Mouse (Mus musculus) left cerebral cortex, postnatal 14 days (tissue): ENCODE measurements around the gene Lzts2. TPM values are rescaled to one million over a fixed set of nuclear protein-coding genes. Genes with fewer than 3 reads are reported as not detected.

ENCODE experiments used
- DNase-seq, 2 experiments: peaks; one replicate each; pipeline ENCODE4 v3.0.0; 2021 to 2022; ENCODE audit warnings: low spot score in 2 of 2, mixed read lengths in 1 of 2
- intact Hi-C: fragments of 180-260 bp; cut with DNase I; formaldehyde crosslinking; loops from one replicate; pipeline ENCODE4 v1.15.1; 2025
- total RNA-seq, 2 experiments: library from RNA; stranded (reverse); gene quantifications; 2 replicates each; pipeline ENCODE4 v1.2.3; 2021

Lzts2 gene
- total RNA-seq, 2 experiments from 2014 or later, result 28.9 to 31.6 TPM

DNA sequence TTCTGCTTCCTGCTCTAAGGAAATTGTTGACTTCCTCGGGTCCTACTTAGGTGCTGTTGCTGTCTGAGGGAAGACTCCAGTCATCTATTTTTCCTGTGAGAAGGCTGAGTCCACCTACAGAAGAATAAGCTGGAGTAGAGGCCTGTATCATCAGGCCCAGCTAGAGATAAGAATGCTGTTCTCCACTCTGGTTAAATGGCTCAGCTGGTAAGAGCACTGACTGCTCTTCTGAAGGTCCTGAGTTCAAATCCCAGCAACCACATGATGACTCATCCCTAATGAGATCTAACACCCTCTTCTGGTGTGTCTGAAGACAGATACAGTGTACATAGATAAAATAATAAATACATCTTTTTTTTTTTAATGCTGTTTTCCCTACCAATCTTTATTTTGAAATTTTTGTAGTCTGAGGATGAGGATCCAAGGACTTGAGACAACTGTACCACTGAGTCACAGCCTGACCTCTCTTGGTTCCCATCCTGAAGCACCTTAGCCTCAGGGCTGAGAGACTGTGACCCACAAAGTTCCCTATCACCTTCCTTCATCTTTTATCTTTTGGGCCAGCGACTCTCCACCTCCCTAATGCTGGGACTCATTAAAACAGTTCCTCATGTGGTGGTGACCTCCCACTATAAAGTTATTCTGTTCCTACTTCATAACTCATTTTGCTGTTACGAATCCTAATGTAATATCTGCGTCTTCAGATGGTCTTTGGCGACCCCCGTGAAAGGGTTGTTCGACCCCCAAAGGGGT is 53.7 kb downstream of the Lzts2 start:
- intact Hi-C loops, result no loop called here
- DNase-seq, result no peak

DNA sequence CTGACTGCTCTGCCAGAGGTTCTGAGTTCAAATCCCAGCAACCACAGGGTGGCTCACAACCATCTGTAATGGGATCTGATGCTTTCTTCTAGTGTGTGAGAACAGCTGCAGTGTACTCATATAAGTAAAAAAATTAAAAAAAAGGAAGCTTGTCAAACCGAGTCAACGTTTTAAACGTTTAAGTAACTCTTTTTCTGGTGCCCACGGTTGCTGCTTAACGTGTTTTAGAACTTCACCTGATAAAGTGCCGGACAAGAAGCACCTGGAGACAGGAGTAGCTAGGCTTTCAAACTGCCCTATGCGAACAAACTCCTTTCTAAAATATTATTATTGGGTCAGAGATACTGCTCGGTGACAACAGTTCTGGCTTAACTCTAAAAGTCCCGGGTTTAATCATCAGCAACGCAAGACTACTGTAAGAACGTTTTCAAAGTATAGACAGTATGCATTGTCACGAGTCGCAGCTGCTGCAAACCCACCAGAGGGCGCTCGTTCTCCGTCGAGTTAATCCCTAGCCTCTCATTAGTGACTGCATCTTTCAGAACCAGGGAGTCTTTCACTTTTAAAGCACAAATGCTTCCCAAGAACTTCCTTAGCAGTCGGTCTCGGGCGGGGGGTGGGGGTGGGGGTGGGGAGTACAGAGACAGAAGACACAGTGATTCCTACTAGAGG is 59.8 kb downstream of the Lzts2 start:
- DNase-seq, result peak; percentile 69 to 82
- intact Hi-C loops, result loop anchor here (2.0 kb wide), 1 partner anchor 87 kb away; no protein-coding TSS in a partner anchor

DNA sequence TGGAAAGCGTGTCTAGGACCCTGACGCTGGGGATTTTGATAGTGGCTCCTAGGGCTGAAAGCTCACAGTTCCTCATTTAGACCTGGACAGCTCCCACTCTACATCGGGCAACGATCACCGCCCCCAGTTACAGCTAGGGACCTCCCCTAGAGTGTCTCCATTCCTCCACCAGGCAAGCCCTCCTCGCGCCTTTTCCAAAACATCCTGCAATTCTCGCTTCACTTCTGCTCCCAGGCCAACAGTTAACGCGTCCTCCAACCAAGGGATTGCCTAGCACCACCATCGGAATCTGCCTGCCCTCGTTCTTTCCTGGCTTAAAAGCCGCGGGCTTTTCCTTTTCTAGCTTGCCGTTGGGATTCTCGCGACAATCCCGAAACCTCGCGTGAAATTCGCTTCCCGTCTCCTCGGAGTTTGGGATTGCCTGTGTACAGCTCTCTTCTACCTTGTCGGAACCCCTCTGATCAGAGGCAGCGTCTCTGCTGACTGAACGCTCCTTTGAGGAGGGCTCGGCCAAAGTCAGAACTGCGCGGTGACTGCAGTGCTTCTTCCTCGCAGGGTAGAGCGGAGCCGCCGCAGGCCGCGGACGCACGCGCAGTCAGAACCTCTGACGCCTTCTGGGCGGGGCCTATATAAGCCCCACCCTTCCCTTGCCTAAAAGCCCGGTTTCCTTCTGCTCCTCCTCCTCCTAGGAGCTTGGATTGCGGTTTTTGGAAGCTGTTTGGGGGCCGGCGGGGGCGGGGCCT is 60.5 kb downstream of the Lzts2 start, which contains the start of gene Kazald1:
Kazald1 (plus strand) TSS at position 662 of the 743 bp plus-strand sequence.
- intact Hi-C loops, result loop anchor here (2.0 to 5.0 kb wide), 3 partner anchors 86 to 1467 kb away; no protein-coding TSS in a partner anchor
- DNase-seq, result peak; percentile 92 to 96

DNA sequence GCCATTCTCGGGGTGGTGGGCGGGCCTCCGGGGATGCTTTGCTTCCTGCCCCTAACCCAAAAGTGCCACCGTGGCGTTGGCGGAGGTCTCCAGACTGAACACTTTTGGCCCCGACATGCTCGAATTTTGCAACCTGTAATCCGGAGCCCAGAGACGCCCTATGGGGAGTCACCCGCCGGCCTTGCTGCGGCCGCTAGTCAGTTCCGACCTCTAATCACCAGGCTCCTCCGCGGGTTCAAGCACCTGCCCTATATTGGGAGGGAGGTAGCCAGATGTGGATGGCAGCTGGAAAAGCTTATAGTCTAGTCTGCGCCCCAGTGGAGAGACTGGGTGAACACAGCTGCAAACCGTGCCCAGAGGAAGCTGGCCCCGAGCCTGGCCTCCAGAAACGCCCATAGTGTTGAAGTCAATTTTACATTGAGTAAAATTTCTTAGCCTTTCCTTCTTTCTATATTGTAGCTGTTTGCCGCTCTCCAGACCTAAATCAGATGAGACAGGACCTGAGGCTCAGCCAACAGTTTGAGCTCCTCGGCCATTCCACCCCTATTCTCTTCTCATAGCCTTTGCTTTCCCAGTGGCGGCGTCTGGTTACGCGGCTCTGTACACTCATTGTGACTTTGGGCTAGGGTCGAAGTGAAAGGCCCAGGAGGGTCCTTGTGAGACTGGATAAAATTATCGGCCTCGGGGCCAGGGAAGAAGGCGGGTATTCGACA is 61.3 kb downstream of the Lzts2 start:
- no peak for DNase-seq
- intact Hi-C loops, result loop anchor here (2.0 to 5.0 kb wide), 3 partner anchors 85 to 1468 kb away; no protein-coding TSS in a partner anchor

DNA sequence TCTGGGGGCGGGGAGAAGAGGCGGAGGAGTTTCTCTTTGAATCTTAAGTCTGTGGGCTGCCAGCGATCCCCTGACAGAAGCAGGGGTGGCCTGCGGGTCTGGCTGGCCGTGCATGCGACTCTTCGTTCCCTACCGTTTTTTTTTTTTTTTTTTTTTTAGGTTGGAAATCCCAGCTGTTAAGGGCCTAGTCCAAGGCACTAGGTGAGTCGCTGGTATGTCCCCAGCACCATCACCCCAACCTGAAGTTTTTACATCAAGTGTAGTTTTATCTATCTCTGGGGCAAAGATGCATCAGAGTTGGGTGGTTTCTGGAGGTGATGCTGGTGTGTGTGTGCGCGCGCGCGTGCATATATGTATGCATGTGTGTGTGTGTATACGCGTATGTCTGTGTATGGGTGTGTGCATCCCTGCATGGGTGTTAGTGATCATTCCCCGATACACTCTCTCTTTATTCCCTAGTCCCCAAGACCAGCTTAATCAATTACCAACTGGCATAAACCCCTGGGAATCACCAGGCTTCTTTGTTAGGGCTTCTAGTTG is 61.9 kb downstream of the Lzts2 start:
- intact Hi-C loops, result loop anchor here (5.0 kb wide), 2 partner anchors 166 to 1469 kb away; no protein-coding TSS in a partner anchor
- DNase-seq, result no peak

Other genes with a start within 250 kb of the Lzts2 start
- gene Slf2, start 83.3 kb upstream of the Lzts2 start, total RNA-seq, result 10 to 100 TPM; 31.8 to 32.2 TPM
- 10 to 100 TPM; 36.2 to 37.5 TPM for gene Sema4g, start 25.3 kb upstream of the Lzts2 start, total RNA-seq
- 10 to 100 TPM; 13.2 to 14.7 TPM for gene Twnk, start 8.8 kb upstream of the Lzts2 start, total RNA-seq
- gene Mrpl43, start 8.0 kb upstream of the Lzts2 start, total RNA-seq, result 10 to 100 TPM; 41.2 to 44.6 TPM
- 1 to 10 TPM; 3.3 to 3.4 TPM for gene Pdzd7, start 31.3 kb downstream of the Lzts2 start, total RNA-seq
- 100 to 1,000 TPM; 111 to 115 TPM for gene Sfxn3, start 33.1 kb downstream of the Lzts2 start, total RNA-seq
- gene Kazald1, start 60.8 kb downstream of the Lzts2 start, total RNA-seq, result 1 to 10 TPM; 1.3 to 1.6 TPM
- not detected for gene Tlx1, start 136.3 kb downstream of the Lzts2 start, total RNA-seq
- gene Lbx1, start 221.4 kb downstream of the Lzts2 start, total RNA-seq, result under 1 TPM in 1 of 2 experiments, not detected in 1; 0.13 TPM